Mouse (Mus musculus) liver, embryonic 13.5 days (tissue): Measurements from ENCODE around the gene Zp3r. TPM values are rescaled to one million over a fixed set of nuclear protein-coding genes. Genes with fewer than 3 reads are reported as not detected.

Experiments used
- ATAC-seq: fragments of 200-750 bp; cut with Nextera tagmentation; 2 replicates; pipeline ENCODE4 v1.8.0; 2017; ENCODE audit warnings: low read depth, mild to moderate bottlenecking, moderate number of reproducible peaks, moderate library complexity
- DNase-seq: peaks from one replicate; pipeline ENCODE4 v3.0.0; 2022
- H3K27ac ChIP-seq: fragments of 300-500 bp; sonication (generic); 2 replicates; pipeline ENCODE4 v1.5.1; 2015; ENCODE audit warnings: moderate library complexity, mild to moderate bottlenecking, inconsistent platforms
- H3K27me3 ChIP-seq: fragments of 300-500 bp; sonication (generic); 2 replicates; pipeline ENCODE4 v1.6.1; 2015; ENCODE audit warnings: mild to moderate bottlenecking, inconsistent platforms
- H3K36me3 ChIP-seq: fragments of 300-500 bp; sonication (generic); 2 replicates; pipeline ENCODE4 v1.6.1; 2015; ENCODE audit warnings: mild to moderate bottlenecking, inconsistent platforms
- H3K4me1 ChIP-seq: fragments of 300-500 bp; sonication (generic); replicated peaks from 2 replicates; pipeline ENCODE4 v1.6.1; 2015; ENCODE audit warnings: inconsistent platforms
- H3K4me2 ChIP-seq: fragments of 300-500 bp; sonication (generic); 2 replicates; pipeline ENCODE4 v1.6.1; 2015; ENCODE audit warnings: inconsistent platforms, mild to moderate bottlenecking, moderate library complexity
- H3K4me3 ChIP-seq: fragments of 300-500 bp; sonication (generic); replicated peaks from 2 replicates; pipeline ENCODE4 v1.5.1; 2015; ENCODE audit warnings: mild to moderate bottlenecking, inconsistent platforms
- H3K9ac ChIP-seq: fragments of 300-500 bp; sonication (generic); 2 replicates; pipeline ENCODE4 v1.6.1; 2015; ENCODE audit warnings: mild to moderate bottlenecking, inconsistent platforms
- H3K9me3 ChIP-seq: fragments of 300-500 bp; sonication (generic); replicated peaks from 2 replicates; pipeline ENCODE4 v1.6.1; 2016; ENCODE audit warnings: inconsistent platforms
- WGBS: fragments of 180-500 bp; shearing (Covaris S2); methylation state at CpG from one replicate; pipeline ENCODE4 v1.1.7; 2015; ENCODE audit not compliant: insufficient replicate concordance; 5-methylcytosine and 5-hydroxymethylcytosine counted together
- polyA plus RNA-seq: library from polyadenylated mRNA; unstranded; fragments of >200 nt; fragmentation: Nextera tagmentation; extraction: Ambion mirVana; gene quantifications from 2 replicates; pipeline ENCODE4 v1.2.1, GENCODE M21; 2015

The Zp3r gene
- polyA plus RNA-seq, 1 experiment from 2014 or later = not detected

DNA sequence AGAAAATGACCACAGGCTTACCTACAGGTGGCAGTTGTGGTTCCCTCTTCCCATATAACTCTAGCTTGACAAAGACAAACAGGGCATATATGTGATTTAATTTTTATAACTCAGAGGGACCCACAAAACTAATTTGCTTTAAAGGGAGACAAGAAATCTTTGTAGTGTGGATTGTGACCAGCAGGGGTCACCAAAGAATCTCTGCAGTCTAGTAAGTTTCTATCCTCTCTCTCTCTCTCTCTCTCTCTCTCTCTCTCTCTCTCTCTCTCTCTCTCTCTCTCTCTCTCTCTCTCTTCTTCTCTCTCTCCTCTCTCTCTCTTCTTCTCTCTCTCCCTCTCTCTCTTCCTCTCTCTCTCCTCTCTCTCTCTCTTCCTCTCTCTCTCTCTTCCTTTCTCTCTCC, 53.5 kb downstream of the Zp3r start:
- ATAC-seq = no peak
- Histone ChIP-seq H3K4me2 (no peak overlapping the region), H3K27me3 (no peaks in the 10 kb centered on the region), H3K4me1 (no peaks in the 10 kb centered on the region), H3K4me3 (no peak overlapping the region), H3K9me3 (no peaks in the 10 kb centered on the region), H3K9ac (no peak overlapping the region), H3K36me3 (no peaks in the 10 kb centered on the region), H3K27ac (no peak overlapping the region)
- DNase-seq = no peak

DNA sequence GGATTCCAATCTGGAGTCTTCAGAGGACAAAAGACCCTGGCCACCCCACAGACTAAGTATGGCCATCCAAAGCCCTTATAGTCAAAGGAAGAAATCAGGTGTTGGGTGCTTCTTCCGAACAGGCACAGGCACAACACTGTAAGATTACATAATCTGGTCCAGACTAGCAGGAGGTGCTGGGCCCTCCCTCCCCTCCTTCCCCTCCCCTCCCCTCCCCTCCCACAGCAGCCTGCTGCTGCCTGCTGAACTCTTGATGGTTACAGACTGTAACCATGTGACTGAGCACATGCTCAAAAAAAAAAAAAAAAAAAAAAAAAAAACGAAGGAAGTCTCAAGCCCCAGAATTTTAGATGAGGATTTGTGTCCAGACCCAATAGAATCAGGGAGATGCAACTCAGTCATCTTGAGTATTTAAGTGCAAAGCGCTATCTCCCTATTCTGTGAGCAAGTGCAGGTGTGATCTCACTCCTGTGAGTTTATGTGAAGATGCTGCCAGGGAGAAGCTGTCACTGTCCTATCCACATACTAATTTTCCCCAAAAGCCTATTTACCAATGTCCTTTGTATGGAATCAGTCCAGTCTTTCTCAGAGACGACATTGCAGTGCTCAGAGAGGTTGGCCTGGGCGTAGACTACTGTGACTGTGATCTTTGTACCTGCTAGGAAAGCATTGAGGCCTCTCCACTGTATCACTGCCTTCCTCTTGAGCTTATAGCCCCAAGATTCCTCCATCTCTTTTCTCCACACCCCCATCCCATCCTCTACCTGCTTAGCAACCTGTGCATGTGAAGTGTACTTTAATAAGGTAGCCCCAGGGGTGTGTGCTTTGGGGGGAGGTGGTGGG, 77.8 kb downstream of the Zp3r start:
- ATAC-seq = no peak
- Histone ChIP-seq H3K4me2 (no peak overlapping the region), H3K27ac (no peak overlapping the region), H3K9me3 (no peaks in the 10 kb centered on the region), H3K36me3 (no peaks in the 10 kb centered on the region), H3K4me1 (peaks cover 14% of the 10 kb centered on the region; the same call in 1 of the 2 replicates), H3K9ac (no peak overlapping the region), H3K4me3 (no peak overlapping the region), H3K27me3 (no peaks in the 10 kb centered on the region)
- WGBS = 43% methylated on average over 5 of the region's 5 CpGs
- no peak for DNase-seq

DNA sequence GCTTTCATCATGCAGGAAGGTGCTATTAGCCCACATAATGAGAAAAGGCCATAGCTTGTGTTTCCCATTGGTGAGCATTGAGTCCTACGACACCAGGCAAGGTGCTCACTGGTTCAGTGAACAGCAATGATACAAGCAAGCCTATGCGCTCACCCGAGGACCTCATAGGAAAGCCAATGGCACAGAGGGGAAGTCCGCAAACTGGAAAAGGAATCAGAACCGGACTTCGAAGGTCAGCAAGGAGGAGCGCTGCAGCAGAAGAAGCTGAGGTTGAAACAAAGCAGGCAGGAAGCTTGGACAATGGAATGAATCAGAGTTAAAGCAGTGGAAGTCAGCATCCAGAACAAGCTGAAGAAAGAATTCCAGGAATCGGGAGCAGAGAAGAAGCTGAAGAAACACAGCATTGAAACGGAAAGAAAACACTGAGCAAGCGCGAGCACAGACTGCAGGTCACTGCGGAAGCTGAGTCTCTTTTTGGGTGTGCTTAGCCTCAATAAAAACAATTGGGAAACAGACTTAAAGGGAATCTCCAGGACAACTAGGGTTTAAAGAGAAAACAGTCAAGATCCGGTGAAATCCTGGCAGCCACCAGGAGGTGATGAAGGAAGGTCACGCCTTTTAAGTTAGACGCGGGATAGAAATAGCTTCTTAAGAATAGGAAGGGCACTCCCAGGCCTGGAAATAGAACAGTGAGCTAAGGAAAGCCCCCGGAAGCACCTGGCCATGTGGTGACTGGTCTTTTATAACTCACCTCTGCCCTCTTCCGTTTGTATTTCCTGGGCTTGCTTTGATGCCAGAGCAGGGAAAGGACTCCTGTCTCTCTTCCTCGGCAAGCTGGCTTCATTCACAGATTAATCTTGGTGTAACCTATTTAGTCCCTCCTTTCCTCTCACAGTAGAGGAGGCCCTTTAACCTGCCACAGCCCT, 78.9 kb downstream of the Zp3r start:
- H3K36me3 ChIP-seq = no peaks in the 10 kb centered on the region
- H3K4me3 ChIP-seq = no peak overlapping the region
- no peak overlapping the region for H3K27ac ChIP-seq
- H3K9ac ChIP-seq = no peak overlapping the region
- DNase-seq (no peak), ATAC-seq (no peak)
- H3K4me2 ChIP-seq = peak overlapping the region; percentile 17; the same call in 1 of the 2 replicates
- no peaks in the 10 kb centered on the region for H3K27me3 ChIP-seq
- 36% methylated on average over 19 of the region's 19 CpGs for WGBS
- peaks cover 14% of the 10 kb centered on the region; the same call in 1 of the 2 replicates for H3K4me1 ChIP-seq
- H3K9me3 ChIP-seq = no peaks in the 10 kb centered on the region

DNA sequence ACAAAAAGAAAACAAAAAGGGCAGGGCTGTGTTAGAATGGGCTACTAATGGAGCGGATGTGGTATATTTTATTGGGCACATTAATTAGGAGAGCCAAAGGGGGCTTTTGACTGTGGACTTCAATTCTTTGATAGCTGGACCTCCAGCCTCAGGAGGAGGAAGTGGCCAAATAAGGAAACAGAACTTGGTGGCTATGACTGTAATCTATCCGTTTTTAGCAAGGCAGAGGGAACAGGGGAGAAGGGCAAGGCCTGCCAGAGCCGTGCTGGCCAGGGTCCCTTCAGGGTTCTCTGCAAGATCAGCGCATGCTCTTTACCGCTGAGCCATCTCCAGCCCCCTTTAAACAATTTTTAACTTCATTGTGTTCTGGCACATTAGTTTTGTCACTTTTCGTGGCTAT, 79.7 kb downstream of the Zp3r start:
- no peaks in the 10 kb centered on the region for H3K36me3 ChIP-seq
- H3K4me1 ChIP-seq = peaks cover 14% of the 10 kb centered on the region; the same call in 1 of the 2 replicates
- no peak overlapping the region for H3K4me2 ChIP-seq
- no peaks in the 10 kb centered on the region for H3K27me3 ChIP-seq
- H3K27ac ChIP-seq = no peak overlapping the region
- WGBS = 50% methylated on average over 6 of the region's 6 CpGs
- H3K9ac ChIP-seq = no peak overlapping the region
- DNase-seq (no peak), ATAC-seq (no peak)
- no peak overlapping the region for H3K4me3 ChIP-seq
- no peaks in the 10 kb centered on the region for H3K9me3 ChIP-seq

DNA sequence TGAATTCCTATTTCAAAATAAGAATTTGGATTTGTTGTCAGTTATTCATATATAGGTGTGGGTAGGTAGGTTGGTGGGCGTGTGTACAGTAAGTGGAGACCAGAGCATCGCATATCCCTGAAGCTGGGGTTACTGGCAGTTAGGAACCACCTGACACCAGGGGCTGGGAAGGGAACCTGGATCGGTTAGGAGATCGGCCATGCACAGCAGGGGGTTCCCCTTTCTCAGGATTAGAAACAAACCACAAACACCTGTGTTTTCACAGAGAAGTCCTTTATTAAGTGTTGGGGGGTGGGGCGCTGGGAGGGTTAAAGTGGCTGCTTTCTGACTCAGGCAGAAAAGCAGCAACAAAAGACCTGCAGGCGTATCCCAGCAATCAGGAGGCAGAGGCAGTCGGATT, 80.3 kb downstream of the Zp3r start:
- H3K9me3 ChIP-seq = no peaks in the 10 kb centered on the region
- no peak overlapping the region for H3K9ac ChIP-seq
- no peak overlapping the region for H3K4me2 ChIP-seq
- no peaks in the 10 kb centered on the region for H3K27me3 ChIP-seq
- H3K27ac ChIP-seq = no peak overlapping the region
- DNase-seq (no peak), ATAC-seq (no peak)
- peaks cover 14% of the 10 kb centered on the region; the same call in 1 of the 2 replicates for H3K4me1 ChIP-seq
- WGBS = 40% methylated on average over 7 of the region's 7 CpGs
- no peaks in the 10 kb centered on the region for H3K36me3 ChIP-seq
- no peak overlapping the region for H3K4me3 ChIP-seq

DNA sequence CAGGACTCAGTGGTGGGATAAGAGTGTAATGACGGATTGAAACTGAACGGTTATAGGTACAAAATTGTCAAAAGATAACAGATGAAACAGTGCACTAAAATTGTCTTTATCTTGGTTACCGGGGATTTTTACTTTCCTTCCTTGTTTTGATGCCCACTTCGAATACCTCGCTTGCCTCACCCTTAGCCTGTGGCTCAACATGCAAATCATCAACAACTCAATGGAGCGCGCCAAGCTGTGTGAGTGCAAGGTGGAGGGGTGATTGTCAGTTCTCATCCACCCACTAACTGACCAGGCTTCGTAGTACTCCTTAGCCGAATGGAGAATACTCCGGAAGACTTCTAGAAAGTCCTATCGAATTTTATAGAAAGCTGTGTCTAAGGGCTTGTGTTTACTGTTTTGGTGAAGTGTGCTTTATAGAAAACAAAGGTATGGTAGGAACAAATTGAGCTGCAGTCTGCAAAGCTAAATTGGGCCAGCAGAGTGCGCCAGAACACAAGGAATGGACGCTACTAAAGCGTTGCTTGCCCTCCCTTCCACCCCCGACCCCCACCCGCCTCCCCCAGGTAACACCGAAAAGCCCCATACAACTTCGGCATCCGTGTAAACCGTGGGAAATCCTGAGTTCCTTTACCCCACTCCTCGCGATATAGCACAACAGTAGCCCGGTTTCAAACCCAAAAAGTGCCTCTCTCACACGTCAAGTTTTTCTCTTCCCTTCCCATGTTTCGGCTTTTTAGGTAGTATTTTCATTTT, 81.6 kb downstream of the Zp3r start:
- Histone ChIP-seq H3K4me1 (peaks cover 14% of the 10 kb centered on the region; the same call in 1 of the 2 replicates), H3K27ac (no peak overlapping the region), H3K4me3 (peak overlapping the region; percentile 48), H3K36me3 (no peaks in the 10 kb centered on the region), H3K4me2 (peak overlapping the region; percentile 65), H3K9ac (peak overlapping the region; percentile 50), H3K9me3 (no peaks in the 10 kb centered on the region), H3K27me3 (no peaks in the 10 kb centered on the region)
- DNase-seq = peak; percentile 20
- no peak for ATAC-seq
- 18% methylated on average over 25 of the region's 25 CpGs for WGBS

Other genes with a start within 250 kb of the Zp3r start
- gene Cd55b, start 206.6 kb downstream of the Zp3r start, polyA plus RNA-seq = not detected in 2 replicates
- gene Cd55, start 166.9 kb downstream of the Zp3r start, polyA plus RNA-seq = 17.9 and 23.9 TPM in 2 replicates
- gene C4bp, start 32.0 kb upstream of the Zp3r start, polyA plus RNA-seq = 0.88 and 0.94 TPM in 2 replicates
- gene Gm29427, start 86.2 kb upstream of the Zp3r start, polyA plus RNA-seq = not detected in 2 replicates
- gene Yod1, start 87.7 kb upstream of the Zp3r start, polyA plus RNA-seq = 40.8 and 47.6 TPM in 2 replicates
- gene Pfkfb2, start 99.6 kb upstream of the Zp3r start, polyA plus RNA-seq = 4.5 and 5.4 TPM in 2 replicates
- 6.2 and 8.3 TPM in 2 replicates for gene AA986860, start 102.4 kb upstream of the Zp3r start, polyA plus RNA-seq
- gene Fcamr, start 171.3 kb upstream of the Zp3r start, polyA plus RNA-seq = not detected in 2 replicates
- 0.13 and 0.21 TPM in 2 replicates for gene Pigr, start 197.1 kb upstream of the Zp3r start, polyA plus RNA-seq
- gene Fcmr, start 236.0 kb upstream of the Zp3r start, polyA plus RNA-seq = not detected in 2 replicates